Mouse (Mus musculus) limb, embryonic 13.5 days (tissue): ENCODE results near the gene Wnt16. TPM values are rescaled to one million over a fixed set of nuclear protein-coding genes. Genes with fewer than 3 reads are reported as not detected.

ENCODE experiments used
- ATAC-seq: fragments of 200-750 bp; cut with Nextera tagmentation; 2 replicates; pipeline ENCODE4 v1.8.0; 2017; ENCODE audit warnings: low read depth, moderate number of reproducible peaks, moderate TSS enrichment; ENCODE audit not compliant: low FRiP score
- H3K27ac ChIP-seq: fragments of 300-500 bp; sonication (generic); 2 replicates; pipeline ENCODE4 v1.5.1; 2015; ENCODE audit warnings: inconsistent platforms, mild to moderate bottlenecking, moderate library complexity
- H3K27me3 ChIP-seq: fragments of 300-500 bp; sonication (generic); 2 replicates; pipeline ENCODE4 v1.6.1; 2015; ENCODE audit warnings: mild to moderate bottlenecking, inconsistent platforms
- H3K36me3 ChIP-seq: fragments of 300-500 bp; sonication (generic); 2 replicates; pipeline ENCODE4 v1.6.1; 2015; ENCODE audit warnings: inconsistent platforms, mild to moderate bottlenecking, moderate library complexity
- H3K4me1 ChIP-seq: fragments of 300-500 bp; sonication (generic); 2 replicates; pipeline ENCODE4 v1.6.1; 2015; ENCODE audit warnings: inconsistent platforms
- H3K4me2 ChIP-seq: fragments of 300-500 bp; sonication (generic); replicated peaks from 2 replicates; pipeline ENCODE4 v1.6.1; 2015; ENCODE audit warnings: inconsistent platforms, mild to moderate bottlenecking, moderate library complexity
- H3K4me3 ChIP-seq: fragments of 300-500 bp; sonication (generic); 2 replicates; pipeline ENCODE4 v1.5.1; 2015; ENCODE audit warnings: moderate library complexity, mild to moderate bottlenecking, inconsistent platforms
- H3K9ac ChIP-seq: fragments of 300-500 bp; sonication (generic); 2 replicates; pipeline ENCODE4 v1.6.1; 2015; ENCODE audit warnings: mild to moderate bottlenecking, inconsistent platforms
- H3K9me3 ChIP-seq: fragments of 300-500 bp; sonication (generic); 2 replicates; pipeline ENCODE4 v1.6.1; 2016; ENCODE audit warnings: inconsistent platforms
- WGBS: fragments of 180-500 bp; shearing (Covaris S2); methylation state at CpG from one replicate; pipeline ENCODE4 v1.1.7; 2015; 5-methylcytosine and 5-hydroxymethylcytosine counted together
- polyA plus RNA-seq: library from polyadenylated mRNA; unstranded; fragments of >200 nt; fragmentation: Nextera tagmentation; extraction: Ambion mirVana; gene quantifications from 2 replicates; pipeline ENCODE4 v1.2.1, GENCODE M21; 2015

The Wnt16 gene
- polyA plus RNA-seq, 1 experiment from 2014 or later, result 3.8 TPM

DNA sequence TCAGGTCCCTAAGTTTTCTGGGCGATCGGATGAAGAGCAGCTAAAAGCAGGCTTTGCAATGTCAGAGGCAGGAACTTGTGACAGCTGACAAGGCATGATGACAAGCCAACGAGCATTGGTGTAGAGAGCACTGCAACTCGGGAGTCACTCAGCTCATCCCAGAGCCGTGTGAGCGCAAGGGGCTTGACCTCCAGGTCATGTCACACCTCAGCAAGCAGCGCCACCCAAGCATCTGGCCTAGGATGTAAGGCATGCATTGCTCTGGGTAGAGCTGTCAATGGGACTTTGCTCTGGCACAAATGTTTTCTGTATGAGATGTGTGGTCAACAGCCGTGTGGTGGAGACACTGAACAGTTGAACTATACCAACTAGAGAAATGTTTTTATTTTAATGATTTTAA lies 39.9 kb downstream of the Wnt16 start:
- no peak for ATAC-seq
- peaks cover 8% of the 10 kb centered on the region; the same call in 1 of the 2 replicates for H3K4me1 ChIP-seq
- WGBS, result 63% methylated on average over 8 of the region's 8 CpGs

DNA sequence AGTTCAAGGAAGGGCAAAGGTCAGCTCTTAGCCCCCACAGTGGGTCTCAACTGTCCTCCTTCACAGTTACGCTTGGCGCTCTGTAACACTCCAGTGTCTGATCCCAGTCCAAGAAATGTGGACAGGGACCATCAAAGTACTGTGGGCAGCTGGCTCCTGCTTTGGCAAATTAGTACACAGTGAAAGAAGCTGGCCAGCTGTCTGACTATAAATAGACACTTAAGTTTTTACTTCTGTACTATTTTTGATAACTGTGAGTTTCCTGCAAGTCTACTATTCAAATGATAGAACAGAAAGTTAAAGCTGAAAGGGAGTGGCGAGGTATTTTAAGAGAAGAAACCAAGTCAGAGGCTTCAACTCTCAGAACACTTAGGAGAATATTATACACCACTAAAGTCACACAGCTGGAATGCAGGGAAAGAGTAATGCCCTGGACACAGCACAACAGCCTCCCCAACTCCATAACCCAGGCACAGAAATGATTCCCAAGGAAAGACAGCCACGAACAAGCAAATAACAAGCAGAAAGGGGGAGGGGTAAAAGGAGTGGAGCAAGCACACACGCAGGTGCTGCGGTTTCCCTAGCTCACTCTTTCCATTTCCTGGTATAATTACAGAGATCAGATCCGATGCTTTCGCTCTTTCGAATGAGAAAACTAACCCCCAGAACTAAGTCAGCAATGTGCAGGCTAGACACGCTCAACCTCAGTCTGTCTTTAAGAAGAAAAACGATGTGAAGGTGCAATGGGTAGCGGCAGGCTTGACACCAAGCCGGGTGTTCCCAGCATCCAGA lies 42.3 kb downstream of the Wnt16 start:
- Histone ChIP-seq H3K27me3 (no peaks in the 10 kb centered on the region), H3K4me3 (no peak overlapping the region), H3K36me3 (peaks cover 19% of the 10 kb centered on the region), H3K4me1 (peaks cover 8% of the 10 kb centered on the region; the same call in 1 of the 2 replicates), H3K9me3 (no peaks in the 10 kb centered on the region), H3K9ac (no peak overlapping the region), H3K4me2 (no peak overlapping the region), H3K27ac (no peak overlapping the region)
- WGBS, result 79% methylated on average over 13 of the region's 13 CpGs
- ATAC-seq, result no peak

More for the DNA sequence above, 39.9 kb downstream of the Wnt16 start:
- Histone ChIP-seq H3K9me3 (no peaks in the 10 kb centered on the region), H3K27me3 (no peaks in the 10 kb centered on the region), H3K36me3 (peaks cover 28% of the 10 kb centered on the region), H3K4me2 (no peak overlapping the region), H3K9ac (no peak overlapping the region), H3K4me3 (no peak overlapping the region), H3K27ac (no peak overlapping the region)

DNA sequence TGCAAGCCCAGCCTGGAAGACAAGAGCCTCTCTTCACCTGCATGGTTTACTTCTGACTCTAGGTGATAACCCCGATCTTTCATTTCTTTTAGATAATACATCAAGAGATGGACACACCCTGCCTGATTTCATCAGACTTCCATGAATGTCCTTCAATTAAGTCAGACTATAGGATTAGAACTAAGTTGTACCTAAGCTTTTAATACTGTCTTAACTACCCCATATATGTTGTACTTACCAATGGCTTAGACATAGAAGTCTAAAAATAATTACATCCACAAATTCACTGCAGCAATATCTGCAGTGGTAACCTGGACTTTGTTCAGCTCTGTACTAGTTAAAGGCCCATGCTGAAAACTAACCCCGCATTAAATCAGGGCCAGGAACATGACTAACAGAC lies 44.5 kb downstream of the Wnt16 start:
- no peak overlapping the region for H3K4me2 ChIP-seq
- H3K27ac ChIP-seq, result no peak overlapping the region
- H3K9me3 ChIP-seq, result no peaks in the 10 kb centered on the region
- no peak overlapping the region for H3K9ac ChIP-seq
- H3K36me3 ChIP-seq, result peaks cover 26% of the 10 kb centered on the region
- no peak for ATAC-seq
- no peak overlapping the region for H3K4me3 ChIP-seq
- H3K27me3 ChIP-seq, result no peaks in the 10 kb centered on the region
- 93% methylated on average over 2 of the region's 2 CpGs for WGBS
- peaks cover 1% of the 10 kb centered on the region; the same call in 1 of the 2 replicates for H3K4me1 ChIP-seq

DNA sequence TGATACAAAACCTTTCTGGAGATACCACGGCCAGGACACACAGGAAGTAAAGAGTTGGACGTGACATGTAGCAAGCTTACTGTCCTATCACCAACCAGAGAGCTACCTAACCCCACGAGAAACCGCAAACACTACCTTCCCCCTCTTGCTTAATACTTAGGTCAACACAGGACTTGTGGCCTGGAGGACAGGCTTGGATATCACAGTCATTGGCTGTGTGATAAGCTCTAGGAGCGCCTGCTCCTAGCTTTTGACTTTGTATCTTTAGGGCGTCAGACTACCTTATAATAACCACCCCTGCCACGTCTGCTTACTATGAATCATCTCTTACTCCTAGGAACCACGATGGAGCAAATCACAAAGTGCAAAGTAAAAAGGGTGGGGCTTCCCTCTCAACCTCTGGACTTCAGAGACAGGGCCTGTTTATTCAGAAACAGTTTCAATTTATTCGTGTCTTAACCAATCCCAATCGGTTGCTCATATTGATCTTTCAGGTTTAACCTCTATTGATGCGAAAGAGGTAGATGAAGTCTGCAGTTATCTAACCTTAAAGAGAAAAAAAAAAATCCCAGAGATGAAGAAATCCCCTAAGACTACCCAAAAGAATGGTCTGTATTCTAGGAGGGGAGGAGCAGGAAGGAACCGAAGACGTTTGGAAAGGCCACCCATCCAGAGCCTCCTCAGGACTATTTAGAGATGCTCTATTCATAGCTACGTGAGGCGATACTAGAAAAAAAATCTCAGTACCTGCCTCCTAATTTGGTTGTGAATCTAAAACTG lies 51.9 kb downstream of the Wnt16 start:
- Histone ChIP-seq H3K4me3 (no peak overlapping the region), H3K9ac (no peak overlapping the region), H3K4me1 (no peaks in the 10 kb centered on the region), H3K27ac (no peak overlapping the region), H3K36me3 (peaks cover 45% of the 10 kb centered on the region), H3K9me3 (no peaks in the 10 kb centered on the region), H3K4me2 (no peak overlapping the region), H3K27me3 (no peaks in the 10 kb centered on the region)
- ATAC-seq, result no peak
- WGBS, result 94% methylated on average over 15 of the region's 15 CpGs

DNA sequence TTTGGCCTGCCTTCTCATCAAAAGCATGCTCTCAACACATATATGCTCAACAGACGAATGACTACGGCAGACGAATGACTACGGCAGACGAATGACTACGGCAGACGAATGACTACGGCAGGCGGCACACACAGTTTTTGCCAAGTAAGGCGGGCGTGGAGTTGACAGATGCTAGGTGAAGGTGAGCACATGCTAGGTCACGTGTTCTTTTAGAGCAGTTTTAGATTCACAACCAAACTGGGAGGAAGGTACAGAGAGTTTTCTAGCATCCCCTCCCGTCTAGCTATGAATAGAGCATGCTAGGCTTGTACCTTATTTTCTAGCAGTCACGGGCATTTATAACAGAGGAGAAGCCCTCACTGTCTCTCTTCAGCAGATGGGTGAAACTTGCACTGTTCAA lies 52.8 kb downstream of the Wnt16 start:
- no peak for ATAC-seq
- Histone ChIP-seq H3K4me2 (no peak overlapping the region), H3K27me3 (no peaks in the 10 kb centered on the region), H3K4me3 (no peak overlapping the region), H3K36me3 (peaks cover 45% of the 10 kb centered on the region), H3K9me3 (no peaks in the 10 kb centered on the region), H3K9ac (no peak overlapping the region), H3K27ac (no peak overlapping the region), H3K4me1 (no peaks in the 10 kb centered on the region)
- 96% methylated on average over 14 of the region's 14 CpGs for WGBS

DNA sequence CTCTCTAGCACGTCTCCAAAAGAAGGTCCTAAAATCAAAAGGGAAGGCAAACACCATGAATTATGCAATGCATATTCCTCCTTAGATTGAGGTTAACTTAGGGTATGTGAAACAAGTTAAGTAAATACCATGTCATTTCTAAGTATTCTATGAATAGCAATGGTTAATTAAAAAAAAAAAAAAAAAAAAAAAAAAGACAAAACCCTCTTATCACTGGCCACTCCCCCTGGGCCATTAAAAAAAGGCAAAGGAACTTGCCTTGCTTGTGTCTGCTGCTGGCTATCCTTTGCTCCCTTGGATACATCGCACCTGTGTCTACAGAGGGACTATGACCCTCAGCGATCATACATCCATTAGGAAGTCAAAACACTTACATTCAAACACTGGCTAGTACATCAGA lies 55.3 kb downstream of the Wnt16 start:
- H3K4me2 ChIP-seq, result no peak overlapping the region
- no peak overlapping the region for H3K9ac ChIP-seq
- no peaks in the 10 kb centered on the region for H3K9me3 ChIP-seq
- H3K27me3 ChIP-seq, result no peaks in the 10 kb centered on the region
- no peak overlapping the region for H3K4me3 ChIP-seq
- no peak for ATAC-seq
- no peak overlapping the region for H3K27ac ChIP-seq
- H3K4me1 ChIP-seq, result peaks cover 13% of the 10 kb centered on the region
- 93% methylated on average over 3 of the region's 3 CpGs for WGBS
- peaks cover 30% of the 10 kb centered on the region for H3K36me3 ChIP-seq

DNA sequence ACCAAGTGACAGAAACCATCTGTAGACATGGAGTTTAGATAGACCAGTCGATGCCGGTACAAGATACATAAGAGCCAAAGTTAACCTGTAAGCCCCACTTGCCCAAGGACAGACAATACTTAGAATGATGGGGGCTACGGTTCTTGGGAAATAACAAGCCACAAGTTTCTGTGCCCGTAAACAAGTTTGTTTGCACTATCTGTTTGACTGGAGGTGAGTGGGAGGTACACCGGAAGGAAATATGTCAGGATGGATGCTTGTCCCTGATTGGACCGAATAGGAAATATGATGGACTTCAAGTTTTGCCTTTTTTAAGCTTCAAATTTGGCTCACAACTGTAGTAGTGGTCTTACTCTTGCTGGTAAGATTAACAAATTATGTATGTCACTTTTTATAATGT lies 55.7 kb downstream of the Wnt16 start:
- Histone ChIP-seq H3K27ac (no peak overlapping the region), H3K36me3 (peaks cover 26% of the 10 kb centered on the region), H3K9me3 (no peaks in the 10 kb centered on the region), H3K4me1 (peaks cover 13% of the 10 kb centered on the region), H3K4me3 (no peak overlapping the region), H3K4me2 (no peak overlapping the region), H3K27me3 (no peaks in the 10 kb centered on the region), H3K9ac (no peak overlapping the region)
- 93% methylated on average over 6 of the region's 6 CpGs for WGBS
- ATAC-seq, result no peak

DNA sequence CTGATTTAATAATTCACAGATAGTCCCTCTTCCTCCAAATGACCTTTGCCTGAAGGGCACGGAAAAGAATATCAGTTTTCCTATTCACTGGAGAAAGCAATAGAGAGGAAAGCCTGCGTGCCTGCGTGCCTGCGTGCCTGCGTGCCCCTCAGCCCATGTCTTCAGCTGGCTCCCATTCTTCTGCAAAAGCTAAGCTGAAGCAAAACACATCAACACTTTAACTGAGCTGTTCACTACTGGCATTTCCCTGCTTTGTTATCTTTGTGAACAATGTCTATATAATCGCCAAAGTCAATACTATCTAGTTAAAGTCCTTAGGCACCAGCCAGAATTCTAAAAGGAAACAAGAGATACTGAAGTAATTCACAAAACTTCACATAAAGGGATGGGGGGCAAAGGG lies 56.4 kb downstream of the Wnt16 start:
- ATAC-seq, result no peak
- Histone ChIP-seq H3K27ac (no peak overlapping the region), H3K9me3 (no peaks in the 10 kb centered on the region), H3K27me3 (no peaks in the 10 kb centered on the region), H3K4me2 (no peak overlapping the region), H3K4me1 (peaks cover 13% of the 10 kb centered on the region), H3K9ac (no peak overlapping the region), H3K4me3 (no peak overlapping the region), H3K36me3 (peaks cover 21% of the 10 kb centered on the region)
- 67% methylated on average over 6 of the region's 6 CpGs for WGBS

DNA sequence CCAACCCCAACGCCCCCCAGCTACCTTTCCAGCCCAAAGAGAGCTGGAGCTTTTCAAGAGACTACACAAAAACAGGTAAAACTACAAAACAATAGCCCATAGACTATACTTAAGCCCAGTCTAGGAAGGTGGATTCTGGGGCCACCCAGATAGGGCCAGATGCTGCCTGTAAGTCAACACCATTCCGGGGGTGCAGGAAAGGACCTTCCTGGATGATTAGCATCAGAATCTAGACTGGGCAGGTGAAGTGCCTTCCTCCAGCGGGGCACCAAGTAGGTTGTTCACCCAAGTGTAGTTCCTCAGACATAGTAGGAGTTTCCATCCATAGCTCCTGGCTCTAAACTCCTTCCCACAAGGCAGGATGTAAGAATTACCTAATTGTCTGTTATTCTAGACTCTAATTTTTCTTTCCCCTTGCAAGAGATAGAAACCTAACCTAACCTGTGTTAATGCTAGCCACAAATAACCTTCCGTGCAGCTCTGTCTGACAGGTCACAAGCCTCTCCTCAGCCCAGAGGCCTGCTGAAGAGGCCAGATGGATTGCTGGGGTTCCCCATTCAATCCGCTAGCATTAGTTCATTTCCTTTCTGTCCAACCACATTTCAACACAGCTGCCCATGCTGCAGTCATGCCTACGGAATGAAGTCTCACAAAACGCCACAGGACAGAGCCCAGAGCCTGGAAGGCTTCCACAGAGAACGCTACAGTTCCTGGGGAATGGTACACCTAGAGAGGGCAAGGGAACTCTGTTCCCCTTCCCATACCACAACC lies 59.3 kb downstream of the Wnt16 start:
- no peaks in the 10 kb centered on the region for H3K9me3 ChIP-seq
- peaks cover 17% of the 10 kb centered on the region for H3K4me1 ChIP-seq
- peak; percentile 49; the same call in 1 of the 2 replicates for ATAC-seq
- H3K27me3 ChIP-seq, result no peaks in the 10 kb centered on the region
- H3K27ac ChIP-seq, result peak overlapping the region; percentile 52; the same call in 1 of the 2 replicates
- WGBS, result 57% methylated on average over 8 of the region's 8 CpGs
- H3K4me3 ChIP-seq, result no peak overlapping the region
- H3K9ac ChIP-seq, result no peak overlapping the region
- peak overlapping the region; percentile 25 for H3K4me2 ChIP-seq
- no peaks in the 10 kb centered on the region for H3K36me3 ChIP-seq

Other genes starting within 250 kb of the Wnt16 start
- gene Fam3c, start 68.0 kb downstream of the Wnt16 start, polyA plus RNA-seq, result 59.3 and 62.3 TPM in 2 replicates